Mouse (Mus musculus): ENCODE measurements at regions not wholly inside any gene's neighbourhood (a gene's known extent, or its start where the extent isn't known, plus 50 kb on each side); places are given as distances from the start of the nearest gene placed in this dataset.

- TF ChIP-seq POLR2A (IDR thresholded peaks at IDR 0.05; ENCODE audit: insufficient read depth, low read depth, low read length): no peak
- TF ChIP-seq EP300 (IDR thresholded peaks at IDR 0.05; ENCODE audit: insufficient read depth, low read depth, low read length): no peak
- no peak for TF ChIP-seq CTCF (IDR thresholded peaks at IDR 0.05)
Measured at GRCm38 (mm10) chr15:62203951-62204905, 1281.4 kb upstream of the A1bg start.

All from heart, adult 2 months (tissue).